8 mouse cellular contexts compared by ENCODE assay signal in the genomic region with DNA sequence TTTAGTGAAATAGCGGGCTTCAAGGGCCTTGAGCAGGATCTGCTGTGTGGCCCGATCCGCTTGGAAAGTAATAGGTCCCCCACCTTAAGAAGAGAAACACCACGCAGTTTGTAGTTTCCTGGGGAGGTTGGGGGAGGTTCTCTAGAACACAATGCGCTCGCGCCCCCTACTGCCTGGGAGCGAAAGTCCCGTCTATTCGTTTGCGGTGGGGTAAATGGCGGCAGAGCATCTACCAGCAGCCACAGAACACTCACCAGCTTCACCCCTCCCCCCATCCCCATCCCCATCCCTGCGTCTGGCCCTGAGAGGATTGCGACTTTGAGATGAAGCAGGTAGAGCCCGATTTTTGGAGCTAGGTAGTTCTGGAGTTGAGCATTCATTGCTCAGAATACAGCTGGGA. TPM values are rescaled to one million over a fixed set of nuclear protein-coding genes. Genes with fewer than 3 reads are reported as not detected.
DNase-seq lines count a peak whose midpoint lies in the region; ATAC-seq lines count a peak whose summit lies in the region.

No protein-coding gene starts in this region.

- peaks cover 31% of the 10 kb centered on the region for H3K4me1 ChIP-seq in hindbrain, embryonic 10.5 days (replicated peaks)
- peaks cover 26% of the 10 kb centered on the region for H3K4me1 ChIP-seq in hindbrain, embryonic 13.5 days (replicated peaks)
- 0 out of 2 replicates have a peak, but pooled peaks cover 5% of the 10 kb centered on the region for H3K4me1 ChIP-seq in intestine, embryonic 16.5 days (ENCODE audit: control insufficient read depth, insufficient read depth, low read length)
- peaks cover 44% of the 10 kb centered on the region for H3K4me1 ChIP-seq in limb, embryonic 12.5 days (replicated peaks)
- H3K4me1 ChIP-seq in midbrain, embryonic 15.5 days: peaks cover 19% of the 10 kb centered on the region

- H3K9me3 ChIP-seq in hindbrain, embryonic 10.5 days: no peaks in the 10 kb centered on the region
- no peaks in the 10 kb centered on the region for H3K9me3 ChIP-seq in hindbrain, embryonic 13.5 days
- no peaks in the 10 kb centered on the region for H3K9me3 ChIP-seq in intestine, embryonic 16.5 days (ENCODE audit: control insufficient read depth, low read length)
- H3K9me3 ChIP-seq in limb, embryonic 12.5 days: no peaks in the 10 kb centered on the region
- no peaks in the 10 kb centered on the region for H3K9me3 ChIP-seq in midbrain, embryonic 15.5 days

- no peak overlapping the region for H3K4me3 ChIP-seq in hindbrain, embryonic 10.5 days
- no peak overlapping the region for H3K4me3 ChIP-seq in hindbrain, embryonic 13.5 days
- no peak overlapping the region for H3K4me3 ChIP-seq in intestine, embryonic 16.5 days (ENCODE audit: low read length)
- no peak overlapping the region for H3K4me3 ChIP-seq in limb, embryonic 12.5 days (replicated peaks)
- no peak overlapping the region for H3K4me3 ChIP-seq in midbrain, embryonic 15.5 days

- WGBS in hindbrain, embryonic 10.5 days: 3% methylated on average over 15 of the region's 15 CpGs
- WGBS in hindbrain, embryonic 13.5 days: 4% methylated on average over 15 of the region's 15 CpGs
- 2% methylated on average over 15 of the region's 15 CpGs for WGBS in intestine, embryonic 16.5 days
- 2% methylated on average over 15 of the region's 15 CpGs for WGBS in limb, embryonic 12.5 days
- 3% methylated on average over 15 of the region's 15 CpGs for WGBS in midbrain, embryonic 15.5 days

- DNase-seq in hindbrain, embryonic 10.5 days (ENCODE audit: low spot score): peak; percentile 80
- DNase-seq in cerebellum, postnatal 36 days: peak; percentile 86 to 87
- peak; percentile 88 for DNase-seq in gastrocnemius, postnatal 10 days
- DNase-seq in spleen, postnatal 14 days (ENCODE audit: low spot score in 2 of 2): peak; percentile 68 to 83

- no peak overlapping the region for H3K4me2 ChIP-seq in hindbrain, embryonic 13.5 days
- H3K4me2 ChIP-seq in intestine, embryonic 16.5 days (ENCODE audit: low read depth, low read length): no peak overlapping the region
- peak overlapping the region; percentile 13; the same call in 1 of the 2 replicates for H3K4me2 ChIP-seq in limb, embryonic 12.5 days
- H3K4me2 ChIP-seq in midbrain, embryonic 15.5 days: no peak overlapping the region

- H3K9ac ChIP-seq in hindbrain, embryonic 13.5 days: no peak overlapping the region
- H3K9ac ChIP-seq in intestine, embryonic 16.5 days (ENCODE audit: low read depth, low read length): no peak overlapping the region
- H3K9ac ChIP-seq in limb, embryonic 12.5 days (replicated peaks): no peak overlapping the region
- no peak overlapping the region for H3K9ac ChIP-seq in midbrain, embryonic 15.5 days

- no peak overlapping the region for H3K27ac ChIP-seq in hindbrain, embryonic 10.5 days
- no peak overlapping the region for H3K27ac ChIP-seq in hindbrain, embryonic 13.5 days
- no peak overlapping the region for H3K27ac ChIP-seq in intestine, embryonic 16.5 days (ENCODE audit: low read length)
- H3K27ac ChIP-seq in limb, embryonic 12.5 days: no peak overlapping the region
- H3K27ac ChIP-seq in midbrain, embryonic 15.5 days: no peak overlapping the region

- ATAC-seq in hindbrain, embryonic 13.5 days (ENCODE audit: low FRiP score): no peak
- ATAC-seq in intestine, embryonic 16.5 days: peak; percentile 68
- 0 out of 2 replicates have a peak, but pooled peaks have one; percentile 27 for ATAC-seq in limb, embryonic 12.5 days (ENCODE audit: insufficient number of reproducible peaks, insufficient read depth, low FRiP score, low TSS enrichment, low read depth)
- ATAC-seq in midbrain, embryonic 15.5 days (replicated peaks): peak; percentile 32; the same call in 1 of the 2 replicates

- peaks cover 27% of the 10 kb centered on the region for H3K27me3 ChIP-seq in hindbrain, embryonic 10.5 days (ENCODE audit: insufficient read depth, poor library complexity, severe bottlenecking)
- peaks cover 13% of the 10 kb centered on the region for H3K27me3 ChIP-seq in hindbrain, embryonic 13.5 days
- H3K27me3 ChIP-seq in intestine, embryonic 16.5 days (replicated peaks; ENCODE audit: control insufficient read depth, insufficient read depth, low read length): no peaks in the 10 kb centered on the region
- peaks cover 7% of the 10 kb centered on the region; the same call in 1 of the 2 replicates for H3K27me3 ChIP-seq in limb, embryonic 12.5 days
- no peaks in the 10 kb centered on the region for H3K27me3 ChIP-seq in midbrain, embryonic 15.5 days (replicated peaks)

- H3K36me3 ChIP-seq in hindbrain, embryonic 10.5 days: no peaks in the 10 kb centered on the region
- H3K36me3 ChIP-seq in hindbrain, embryonic 13.5 days: no peaks in the 10 kb centered on the region
- H3K36me3 ChIP-seq in intestine, embryonic 16.5 days (ENCODE audit: control insufficient read depth, insufficient read depth, low read length): no peaks in the 10 kb centered on the region
- H3K36me3 ChIP-seq in limb, embryonic 12.5 days: no peaks in the 10 kb centered on the region
- H3K36me3 ChIP-seq in midbrain, embryonic 15.5 days (replicated peaks): no peaks in the 10 kb centered on the region

RNA-seq across cellular contexts. Expression of a gene that starts 21.8 kb away (rescaled TPM):
- polyA plus RNA-seq in hindbrain, embryonic 10.5 days (2016; fragmentation: Nextera tagmentation; extraction: Ambion mirVana): 20.3 and 34.2 TPM in 2 replicates
- 66.4 and 70.0 TPM in 2 replicates for polyA plus RNA-seq in hindbrain, embryonic 13.5 days (2015; fragmentation: Nextera tagmentation; extraction: Ambion mirVana)
- total RNA-seq in gastrocnemius, postnatal 10 days (2021): 10 to 100 TPM; 42.9 to 46.7 TPM
- polyA plus RNA-seq in intestine, embryonic 16.5 days (2015; fragmentation: Nextera tagmentation; extraction: Ambion mirVana): 8.2 and 10.9 TPM in 2 replicates
- 55.7 and 57.2 TPM in 2 replicates for polyA plus RNA-seq in limb, embryonic 12.5 days (2016; fragmentation: Nextera tagmentation; extraction: Ambion mirVana)
- 94.3 and 98.5 TPM in 2 replicates for polyA plus RNA-seq in midbrain, embryonic 15.5 days (2015; fragmentation: Nextera tagmentation; extraction: Ambion mirVana)

RNA-seq across cellular contexts. Expression of a gene that starts 40.4 kb away (rescaled TPM):
- polyA plus RNA-seq in hindbrain, embryonic 10.5 days (2016; fragmentation: Nextera tagmentation; extraction: Ambion mirVana): 33.9 and 35.2 TPM in 2 replicates
- 44.1 and 45.4 TPM in 2 replicates for polyA plus RNA-seq in hindbrain, embryonic 13.5 days (2015; fragmentation: Nextera tagmentation; extraction: Ambion mirVana)
- 10 to 100 TPM; 17.5 to 22.8 TPM for total RNA-seq in gastrocnemius, postnatal 10 days (2021)
- 7.9 and 9.5 TPM in 2 replicates for polyA plus RNA-seq in intestine, embryonic 16.5 days (2015; fragmentation: Nextera tagmentation; extraction: Ambion mirVana)
- polyA plus RNA-seq in limb, embryonic 12.5 days (2016; fragmentation: Nextera tagmentation; extraction: Ambion mirVana): 30.8 and 33.1 TPM in 2 replicates
- polyA plus RNA-seq in midbrain, embryonic 15.5 days (2015; fragmentation: Nextera tagmentation; extraction: Ambion mirVana): 55.0 and 56.0 TPM in 2 replicates
